Mouse (Mus musculus): Measurements from ENCODE around the gene Wdfy2. TPM values are rescaled to one million over a fixed set of nuclear protein-coding genes. Genes with fewer than 3 reads are reported as not detected.

Wdfy2 gene
- 1 to 10 TPM in 1 of 2 experiments, under 1 TPM in 1; 0.39 to 4.1 TPM for polyA plus RNA-seq (2012; fragmentation: generic; extraction: Trizol)

DNA sequence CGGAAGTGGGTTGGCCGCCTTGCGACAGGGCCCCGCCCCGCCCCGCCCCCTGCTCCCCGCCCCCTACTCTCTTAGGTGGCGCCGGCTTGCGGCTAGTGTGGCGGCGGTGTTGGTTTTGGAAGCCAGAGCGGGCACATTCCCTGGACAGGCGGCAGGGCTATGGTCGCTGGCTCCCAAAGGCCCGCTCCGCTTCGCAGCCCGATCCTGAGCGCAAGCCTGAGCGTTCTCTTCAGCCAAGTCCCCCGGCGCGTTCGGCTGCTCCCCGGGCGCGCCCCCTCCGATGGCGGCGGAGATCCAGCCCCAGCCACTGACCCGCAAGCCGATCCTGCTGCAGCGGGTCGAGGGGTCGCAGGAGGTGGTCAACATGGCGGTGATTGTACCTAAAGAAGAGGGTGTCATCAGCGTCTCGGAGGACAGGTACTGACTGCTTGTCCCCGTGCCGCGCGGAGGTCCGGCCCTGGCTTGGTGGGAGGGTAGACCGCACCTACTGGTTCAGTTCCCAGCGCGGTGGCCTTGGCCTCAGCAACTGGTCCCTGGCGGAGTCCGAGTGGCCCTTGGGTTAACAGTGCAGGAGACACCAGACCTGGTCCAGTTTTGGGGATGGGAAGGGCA lies at the start of gene Wdfy2:
Gene Wdfy2 (plus strand): TSS at position 38 of the 612 bp plus-strand sequence.

DNA sequence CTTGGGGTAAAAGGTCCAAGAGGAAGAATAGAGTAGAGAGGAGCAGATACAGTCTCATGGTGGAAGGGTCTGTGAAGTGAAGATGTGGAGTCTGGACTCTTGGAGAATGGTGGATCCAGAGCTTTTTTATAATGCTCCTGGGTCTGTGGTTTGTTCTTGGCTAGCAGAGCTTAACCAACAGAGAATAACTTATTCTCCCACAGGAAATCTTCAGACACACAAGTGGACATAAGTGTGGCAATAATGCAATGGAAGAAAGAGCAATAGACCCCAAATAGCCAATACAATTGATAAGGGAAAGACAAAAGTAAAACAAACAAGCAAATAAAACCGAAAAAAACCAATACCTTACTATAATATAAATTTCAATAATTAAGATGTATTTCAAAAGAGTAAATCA lies 146.9 kb downstream of the Wdfy2 start, which contains the start of gene Defb48:
Gene Defb48 (minus strand): TSS at position 101 of the 400 bp plus-strand sequence.

DNA sequence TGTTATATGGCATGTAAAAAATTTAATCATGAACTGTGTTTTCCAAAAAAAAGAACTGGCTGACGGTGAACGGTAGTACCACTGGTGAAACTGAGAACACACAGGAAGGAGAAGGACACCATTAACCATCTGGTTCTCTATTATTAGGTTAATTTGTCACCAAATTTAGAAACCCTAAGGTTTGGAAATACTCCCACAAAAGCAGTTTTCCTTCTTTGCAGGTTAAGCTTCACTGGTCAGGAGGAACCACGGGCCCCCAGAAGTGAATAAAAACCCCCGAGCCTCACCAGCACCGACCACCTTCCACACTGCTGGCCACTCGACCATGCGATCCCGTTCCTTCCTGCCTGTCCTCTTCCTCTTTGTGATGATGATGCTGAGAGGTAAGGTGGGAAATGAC lies 160.3 kb downstream of the Wdfy2 start, which contains the start of gene Defb47:
Gene Defb47 (plus strand): TSS at position 301 of the 400 bp plus-strand sequence.

Other genes with a start within 250 kb of the Wdfy2 start
- gene Serpine3, start 174.0 kb upstream of the Wdfy2 start, polyA plus RNA-seq (2012; fragmentation: generic; extraction: Trizol): not detected
- 1 to 10 TPM in 1 of 2 experiments, under 1 TPM in 1; 0.50 to 2.0 TPM for gene Ints6, start 76.5 kb upstream of the Wdfy2 start, polyA plus RNA-seq (2012; fragmentation: generic; extraction: Trizol)
- not detected for gene Defb48, start 146.8 kb downstream of the Wdfy2 start, polyA plus RNA-seq (2012; fragmentation: generic; extraction: Trizol)
- under 1 TPM in 1 of 2 experiments, not detected in 1; 0.40 TPM for gene Defb47, start 160.4 kb downstream of the Wdfy2 start, polyA plus RNA-seq (2012; fragmentation: generic; extraction: Trizol)
- gene Defb43, start 174.1 kb downstream of the Wdfy2 start, polyA plus RNA-seq (2012; fragmentation: generic; extraction: Trizol): under 1 TPM in 1 of 2 experiments, not detected in 1; 0.08 TPM
- 1 to 10 TPM in 1 of 2 experiments, under 1 TPM in 1; 0.43 to 1.5 TPM for gene Defb42, start 209.3 kb downstream of the Wdfy2 start, polyA plus RNA-seq (2012; fragmentation: generic; extraction: Trizol)
- not detected for gene Defb30, start 212.3 kb downstream of the Wdfy2 start, polyA plus RNA-seq (2012; fragmentation: generic; extraction: Trizol)